Mouse (Mus musculus): Measurements from ENCODE around the gene Foxj1. TPM values are rescaled to one million over a fixed set of nuclear protein-coding genes. Genes with fewer than 3 reads are reported as not detected.

The Foxj1 gene
- polyA plus RNA-seq, 1 experiment from 2014 or later: 9.8 TPM

DNA sequence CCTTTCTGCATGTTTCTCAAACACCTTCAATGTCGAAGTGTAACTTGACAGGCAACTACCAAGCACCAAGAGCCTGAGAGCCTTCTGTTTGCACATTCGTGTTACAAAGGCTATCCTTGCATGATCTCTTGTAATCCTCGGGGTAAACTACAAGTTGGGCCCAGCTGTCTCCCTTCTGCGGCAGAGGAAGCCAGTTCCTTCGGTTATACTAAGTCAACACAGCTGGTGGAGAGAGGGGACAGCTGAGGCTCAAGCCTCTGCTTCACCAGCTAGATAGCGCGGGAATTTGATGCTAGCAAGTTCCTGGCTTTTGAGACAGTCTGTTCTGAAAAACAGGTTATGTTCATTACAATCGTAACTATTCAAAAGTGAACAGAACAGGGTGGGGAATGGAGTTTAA is 22.8 kb downstream of the Foxj1 start:
- no peaks in the 10 kb centered on the region for H3K36me3 ChIP-seq
- peaks cover 40% of the 10 kb centered on the region for H3K27me3 ChIP-seq
- no peak overlapping the region for H3K9ac ChIP-seq (replicated peaks)
- ATAC-seq (ENCODE audit: low FRiP score, low read depth): no peak
- H3K27ac ChIP-seq (replicated peaks): no peak overlapping the region
- WGBS: 50% methylated on average over 8 of the region's 8 CpGs
- H3K4me2 ChIP-seq (replicated peaks): no peak overlapping the region
- H3K4me3 ChIP-seq: no peak overlapping the region
- H3K4me1 ChIP-seq: peaks cover 4% of the 10 kb centered on the region; the same call in 1 of the 2 replicates
- no peaks in the 10 kb centered on the region for H3K9me3 ChIP-seq

DNA sequence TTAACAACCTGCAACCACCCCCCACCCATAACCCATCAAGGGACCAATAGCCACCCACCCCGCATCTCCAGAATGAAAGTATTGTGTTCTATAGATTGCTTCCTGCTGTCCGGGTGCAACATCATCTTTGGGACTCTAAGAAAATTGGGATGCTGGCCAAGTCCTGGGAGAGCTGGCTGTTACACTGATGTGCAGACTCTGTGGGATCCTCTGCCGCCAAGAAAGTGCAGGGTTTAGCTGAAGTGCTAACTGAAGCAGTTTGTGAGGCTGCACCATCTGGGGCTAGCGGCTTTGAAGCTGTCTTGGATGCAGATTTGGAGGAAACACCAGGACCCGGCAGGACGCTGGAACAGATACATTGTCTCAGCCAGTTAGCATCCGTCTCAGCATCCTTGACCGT is 24.0 kb downstream of the Foxj1 start:
- peaks cover 5% of the 10 kb centered on the region for H3K4me1 ChIP-seq
- no peak overlapping the region for H3K27ac ChIP-seq (replicated peaks)
- no peak overlapping the region for H3K9ac ChIP-seq (replicated peaks)
- H3K9me3 ChIP-seq: no peaks in the 10 kb centered on the region
- H3K36me3 ChIP-seq: no peaks in the 10 kb centered on the region
- WGBS: 69% methylated on average over 8 of the region's 8 CpGs
- no peak overlapping the region for H3K4me3 ChIP-seq
- H3K4me2 ChIP-seq (replicated peaks): no peak overlapping the region
- H3K27me3 ChIP-seq: peaks cover 31% of the 10 kb centered on the region
- ATAC-seq (ENCODE audit: low FRiP score, low read depth): no peak

DNA sequence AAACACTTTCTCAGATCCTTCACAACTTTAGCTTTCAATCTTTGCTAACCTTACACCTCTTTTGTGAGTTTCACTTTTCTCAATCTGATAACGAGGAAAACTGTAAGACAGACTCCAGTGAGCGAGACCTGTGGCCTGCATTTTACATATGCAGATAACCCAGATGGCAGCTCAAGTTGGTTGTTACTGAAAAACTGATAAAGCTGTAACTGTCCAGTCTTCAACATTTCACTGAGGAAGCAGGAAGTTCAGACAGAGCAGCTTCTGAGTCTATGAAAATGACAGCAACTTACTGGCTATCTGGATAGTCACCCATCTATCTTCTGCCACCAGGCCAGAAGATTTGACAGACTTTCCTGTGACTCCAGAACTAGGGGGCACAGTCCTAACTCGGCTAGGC is 25.6 kb downstream of the Foxj1 start:
- Histone ChIP-seq H3K27ac (replicated peaks) (no peak overlapping the region), H3K36me3 (peaks cover 7% of the 10 kb centered on the region), H3K4me1 (peaks cover 7% of the 10 kb centered on the region), H3K9me3 (no peaks in the 10 kb centered on the region), H3K9ac (replicated peaks) (no peak overlapping the region), H3K4me2 (replicated peaks) (no peak overlapping the region), H3K27me3 (peaks cover 25% of the 10 kb centered on the region), H3K4me3 (no peak overlapping the region)
- ATAC-seq (ENCODE audit: low FRiP score, low read depth): no peak
- WGBS: 85% methylated on average over 3 of the region's 3 CpGs

DNA sequence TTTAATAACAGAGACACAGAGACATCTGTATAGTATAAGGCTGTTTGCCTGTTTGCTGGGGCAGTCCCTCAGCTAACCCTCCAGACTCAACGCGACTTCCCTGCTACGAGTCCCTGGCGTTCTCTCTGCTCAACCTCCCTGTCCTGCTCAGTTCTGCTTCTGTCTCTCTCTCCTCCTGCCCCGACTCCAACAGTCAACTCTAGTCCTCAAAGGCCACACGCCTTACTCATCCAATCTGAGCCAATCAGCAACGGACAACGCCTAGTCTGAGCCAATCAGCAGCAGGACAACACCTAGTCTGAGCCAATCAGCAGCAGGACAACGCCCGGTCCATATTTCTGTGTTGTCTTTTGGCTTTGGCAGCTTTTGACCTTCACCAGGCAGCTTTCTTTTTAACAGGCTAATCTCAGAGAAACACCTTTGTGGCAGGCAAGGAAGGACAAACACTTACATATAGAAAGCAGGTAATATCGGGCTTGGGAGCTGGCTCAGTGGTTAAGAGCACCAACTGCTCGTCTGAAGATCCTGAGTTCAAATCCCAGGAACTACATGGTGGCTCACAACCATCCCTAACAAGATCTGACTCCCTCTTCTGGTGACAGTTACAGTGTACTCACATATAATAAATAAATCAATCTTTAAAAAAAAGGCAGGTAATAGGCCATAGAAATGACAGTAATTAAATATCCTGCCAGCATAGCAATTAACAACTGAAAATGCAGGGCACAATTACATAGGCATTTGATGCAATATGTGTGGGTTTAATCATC is 27.3 kb downstream of the Foxj1 start:
- no peak overlapping the region for H3K9ac ChIP-seq (replicated peaks)
- ATAC-seq (ENCODE audit: low FRiP score, low read depth): no peak
- H3K27me3 ChIP-seq: peaks cover 25% of the 10 kb centered on the region
- H3K27ac ChIP-seq (replicated peaks): no peak overlapping the region
- H3K4me1 ChIP-seq: peaks cover 7% of the 10 kb centered on the region
- H3K9me3 ChIP-seq: no peaks in the 10 kb centered on the region
- no peak overlapping the region for H3K4me3 ChIP-seq
- no peak overlapping the region for H3K4me2 ChIP-seq (replicated peaks)
- 90% methylated on average over 12 of the region's 12 CpGs for WGBS
- peaks cover 22% of the 10 kb centered on the region for H3K36me3 ChIP-seq

DNA sequence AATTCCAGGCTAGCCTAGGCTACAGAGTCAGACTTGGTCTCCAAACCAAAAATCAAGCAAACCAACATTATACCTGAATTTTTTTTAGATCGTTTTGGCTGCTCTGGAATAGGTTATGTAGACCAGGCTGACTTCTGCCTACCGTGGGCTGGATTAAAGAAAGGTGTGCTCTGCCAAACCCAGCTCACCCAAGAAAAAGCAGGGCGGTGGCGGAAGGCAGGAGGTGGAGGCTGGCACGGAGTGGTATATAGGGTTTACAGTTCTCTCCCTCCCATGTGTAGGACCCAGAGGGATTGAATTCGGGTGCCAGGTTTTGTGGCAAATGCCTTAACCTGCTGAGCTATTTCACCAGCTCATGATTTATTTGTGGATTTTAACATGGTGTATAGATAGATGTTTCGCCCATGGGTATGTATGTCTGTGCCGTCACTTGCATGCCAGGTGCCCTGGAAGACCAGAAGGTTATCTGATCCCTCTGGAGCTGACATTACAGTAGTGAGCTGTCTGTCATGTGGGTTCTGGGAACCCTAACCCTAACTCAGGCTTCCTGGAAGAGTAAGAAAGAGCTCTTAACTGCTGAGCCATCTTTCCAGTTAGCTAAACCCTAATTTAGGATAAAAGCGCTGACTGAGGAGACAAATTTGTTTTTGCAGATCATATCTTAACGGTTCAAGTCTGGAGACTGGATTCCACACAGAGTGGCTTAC is 28.0 kb downstream of the Foxj1 start, which contains the start of gene Exoc7:
Exoc7 (minus strand) TSS at position 215 of the 707 bp plus-strand sequence.
- 87% methylated on average over 10 of the region's 10 CpGs for WGBS
- H3K9me3 ChIP-seq: no peaks in the 10 kb centered on the region
- ATAC-seq (ENCODE audit: low FRiP score, low read depth): no peak; the same call in 1 of the 2 replicates
- H3K4me2 ChIP-seq (replicated peaks): peak within 1 kb of the TSS; percentile 88
- H3K4me3 ChIP-seq: peak within 1 kb of the TSS; percentile 84
- peaks cover 29% of the 10 kb centered on the region for H3K36me3 ChIP-seq
- peak within 1 kb of the TSS; percentile 68; the same call in 1 of the 2 replicates for H3K27ac ChIP-seq (replicated peaks)
- H3K4me1 ChIP-seq: peaks cover 7% of the 10 kb centered on the region
- H3K27me3 ChIP-seq: peaks cover 25% of the 10 kb centered on the region
- peak within 1 kb of the TSS; percentile 83 for H3K9ac ChIP-seq (replicated peaks)

DNA sequence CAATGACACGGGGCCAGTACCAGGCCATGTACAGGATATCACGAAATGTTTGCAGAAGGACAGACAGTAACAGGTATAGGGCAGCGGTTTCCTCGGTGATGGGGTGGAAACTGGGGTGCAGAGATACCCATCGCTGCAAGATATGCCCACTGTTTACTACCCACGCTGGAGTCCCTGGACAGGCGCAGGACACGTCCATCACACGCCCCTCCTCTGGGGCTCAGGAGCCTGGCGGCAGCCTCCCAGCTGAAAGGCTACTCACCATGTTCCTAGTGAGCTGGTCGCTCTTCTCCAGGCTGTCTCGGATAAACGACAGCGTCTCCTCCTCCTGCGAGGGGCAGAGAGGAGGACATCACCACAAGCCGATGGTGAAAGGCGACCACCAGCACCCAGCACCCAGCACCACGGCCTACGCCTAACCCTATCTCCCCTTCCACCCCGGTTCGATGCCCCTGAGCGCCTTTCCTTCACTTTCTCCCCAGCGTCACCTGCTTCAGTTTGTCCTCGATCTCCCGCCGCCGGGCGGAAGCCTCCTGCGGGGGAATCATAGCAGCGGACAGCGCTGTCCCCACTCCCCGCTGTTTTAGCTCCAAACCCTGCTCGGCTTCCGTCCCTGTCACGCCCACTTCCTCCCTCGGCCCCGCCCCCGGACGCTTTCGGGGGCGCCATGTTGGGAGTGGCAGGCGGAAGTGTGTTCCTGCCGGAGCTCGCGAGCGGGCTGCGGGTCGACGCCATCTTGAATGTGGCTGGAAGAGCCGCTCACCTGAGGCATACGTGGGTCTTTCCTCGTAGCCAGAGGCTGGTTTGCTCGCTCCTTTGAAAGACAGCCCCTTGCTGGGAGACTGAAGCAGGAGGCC is 28.8 kb downstream of the Foxj1 start:
- peaks cover 37% of the 10 kb centered on the region for H3K36me3 ChIP-seq
- H3K4me1 ChIP-seq: peaks cover 7% of the 10 kb centered on the region
- no peaks in the 10 kb centered on the region for H3K9me3 ChIP-seq
- peak overlapping the region; percentile 68; the same call in 1 of the 2 replicates for H3K27ac ChIP-seq (replicated peaks)
- 2% methylated on average over 53 of the region's 53 CpGs for WGBS
- peak overlapping the region; percentile 83 for H3K9ac ChIP-seq (replicated peaks)
- peaks cover 24% of the 10 kb centered on the region for H3K27me3 ChIP-seq
- peak; percentile 91 for ATAC-seq (ENCODE audit: low FRiP score, low read depth)
- peak overlapping the region; percentile 88 for H3K4me2 ChIP-seq (replicated peaks)
- H3K4me3 ChIP-seq: peak overlapping the region; percentile 84

DNA sequence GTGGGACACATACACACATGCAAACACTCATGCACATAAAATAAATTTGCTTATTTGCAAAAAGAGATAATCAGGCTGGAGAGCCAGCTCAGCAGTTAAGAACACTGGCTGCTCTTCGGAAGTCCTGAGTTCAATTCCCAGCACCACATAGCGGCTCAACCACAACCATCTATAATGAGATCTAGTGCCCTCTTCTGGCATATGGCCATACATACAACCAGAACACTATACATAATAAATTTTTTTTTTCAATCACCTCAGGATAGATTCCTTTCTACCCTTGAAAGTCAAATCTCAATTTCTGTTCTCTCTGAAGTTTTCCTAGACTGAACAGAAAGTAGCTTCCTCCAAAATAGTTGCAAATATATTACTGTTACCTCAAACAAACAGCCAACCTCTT is 29.8 kb downstream of the Foxj1 start:
- Histone ChIP-seq H3K4me3 (peak overlapping the region; percentile 84), H3K36me3 (peaks cover 46% of the 10 kb centered on the region), H3K9me3 (no peaks in the 10 kb centered on the region), H3K4me1 (peaks cover 7% of the 10 kb centered on the region), H3K27me3 (peaks cover 19% of the 10 kb centered on the region), H3K4me2 (replicated peaks) (peak overlapping the region; percentile 88), H3K9ac (replicated peaks) (no peak overlapping the region), H3K27ac (replicated peaks) (no peak overlapping the region)
- WGBS: 94% methylated on average over 2 of the region's 2 CpGs
- ATAC-seq (ENCODE audit: low FRiP score, low read depth): no peak

DNA sequence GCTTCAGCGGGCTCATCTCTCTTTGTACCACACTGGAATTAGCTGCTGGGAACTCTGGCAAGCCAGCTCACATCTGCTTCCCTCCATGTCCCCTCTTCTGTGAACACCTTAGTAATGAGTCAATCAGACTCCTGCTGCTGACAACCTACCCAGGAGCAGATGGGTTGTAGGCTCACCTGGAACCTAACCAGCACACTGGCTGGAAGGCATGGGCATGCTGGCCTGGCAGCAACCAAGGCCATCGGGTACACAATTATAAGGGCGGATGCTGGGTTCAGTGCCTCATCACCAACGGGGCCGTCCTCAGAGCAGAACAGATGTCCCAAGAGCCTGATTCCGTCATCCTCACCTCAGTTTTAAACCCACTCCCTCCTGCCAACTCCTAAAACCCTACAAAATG is 36.6 kb downstream of the Foxj1 start:
- Histone ChIP-seq H3K4me2 (replicated peaks) (no peak overlapping the region), H3K9ac (replicated peaks) (no peak overlapping the region), H3K27me3 (no peaks in the 10 kb centered on the region), H3K4me3 (no peak overlapping the region), H3K4me1 (no peaks in the 10 kb centered on the region), H3K36me3 (peaks cover 89% of the 10 kb centered on the region), H3K9me3 (no peaks in the 10 kb centered on the region), H3K27ac (replicated peaks) (no peak overlapping the region)
- ATAC-seq (ENCODE audit: low FRiP score, low read depth): no peak
- WGBS: 92% methylated on average over 6 of the region's 6 CpGs

DNA sequence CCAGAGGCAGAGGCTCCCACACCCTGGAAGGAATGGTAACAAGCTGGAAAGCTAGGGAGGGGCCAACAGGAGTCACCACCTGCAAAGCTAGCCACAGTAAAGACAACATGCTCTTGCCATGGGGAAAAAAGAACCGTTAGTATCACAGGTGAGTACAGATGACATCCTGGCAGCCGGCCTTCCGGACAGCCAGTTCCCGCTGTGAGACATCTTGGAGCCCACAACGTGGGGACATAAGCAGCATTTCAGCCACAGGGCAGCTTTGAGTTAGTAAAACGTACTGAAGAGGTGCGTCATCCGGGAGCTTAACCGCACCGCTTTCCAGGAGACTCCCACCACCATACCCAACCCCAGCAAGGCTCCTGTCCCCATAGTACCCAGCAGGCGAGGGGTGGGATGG is 37.0 kb downstream of the Foxj1 start:
- no peak overlapping the region for H3K4me3 ChIP-seq
- no peaks in the 10 kb centered on the region for H3K9me3 ChIP-seq
- H3K36me3 ChIP-seq: peaks cover 88% of the 10 kb centered on the region
- no peak for ATAC-seq (ENCODE audit: low FRiP score, low read depth)
- WGBS: 91% methylated on average over 11 of the region's 11 CpGs
- no peak overlapping the region for H3K4me2 ChIP-seq (replicated peaks)
- H3K27ac ChIP-seq (replicated peaks): no peak overlapping the region
- no peaks in the 10 kb centered on the region for H3K4me1 ChIP-seq
- no peaks in the 10 kb centered on the region for H3K27me3 ChIP-seq
- no peak overlapping the region for H3K9ac ChIP-seq (replicated peaks)

DNA sequence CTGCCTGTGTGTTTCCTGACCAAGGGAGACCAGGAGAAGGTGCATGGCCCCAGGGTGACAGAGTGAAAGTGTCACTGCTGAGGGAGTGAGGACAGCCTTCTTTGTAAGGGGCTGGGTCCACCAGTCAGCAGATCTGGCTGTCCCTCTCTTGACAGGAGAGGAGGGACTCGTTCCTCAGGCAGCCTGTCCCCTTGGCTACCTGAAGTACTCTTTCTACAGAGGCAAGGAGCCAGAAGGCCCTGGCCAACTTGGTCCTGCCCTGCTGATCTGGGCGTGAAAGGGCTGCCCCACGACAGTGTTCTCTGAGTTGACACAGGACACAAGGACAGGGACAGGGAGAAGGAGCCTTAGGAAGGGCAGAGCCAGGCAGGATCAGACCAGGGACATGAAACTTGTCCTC is 38.2 kb downstream of the Foxj1 start:
- no peak overlapping the region for H3K27ac ChIP-seq (replicated peaks)
- H3K4me2 ChIP-seq (replicated peaks): no peak overlapping the region
- no peaks in the 10 kb centered on the region for H3K4me1 ChIP-seq
- H3K9ac ChIP-seq (replicated peaks): no peak overlapping the region
- no peaks in the 10 kb centered on the region for H3K27me3 ChIP-seq
- 73% methylated on average over 3 of the region's 3 CpGs for WGBS
- no peak overlapping the region for H3K4me3 ChIP-seq
- ATAC-seq (ENCODE audit: low FRiP score, low read depth): no peak
- peaks cover 89% of the 10 kb centered on the region for H3K36me3 ChIP-seq
- no peaks in the 10 kb centered on the region for H3K9me3 ChIP-seq

DNA sequence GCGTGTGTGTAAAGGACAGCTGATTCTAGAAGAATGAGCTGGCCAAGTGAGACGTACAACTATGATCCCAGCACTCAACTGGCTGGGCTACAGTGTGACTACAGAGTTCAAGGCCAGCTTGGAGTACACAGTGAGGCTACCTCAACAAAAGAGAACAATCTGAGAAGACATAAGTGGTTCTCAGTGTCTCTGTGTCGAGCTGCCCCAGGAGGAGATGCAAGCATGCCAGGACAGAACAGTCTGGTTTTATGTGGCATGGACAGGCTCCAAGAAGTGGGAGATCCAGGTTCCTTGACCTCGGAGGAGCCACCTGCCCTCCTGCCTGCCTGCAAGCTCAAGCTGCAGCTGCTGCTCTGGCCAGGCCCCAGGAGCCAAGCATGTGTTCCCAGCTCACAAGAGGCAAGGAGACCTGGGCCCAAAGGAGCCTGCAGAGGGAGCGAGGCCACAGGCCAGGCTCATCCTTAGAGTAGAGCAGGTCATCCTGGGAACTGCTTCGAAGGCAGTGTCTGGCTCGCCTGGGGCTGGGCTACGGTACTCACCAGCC is 38.9 kb downstream of the Foxj1 start:
- no peak overlapping the region for H3K9ac ChIP-seq (replicated peaks)
- no peak overlapping the region for H3K27ac ChIP-seq (replicated peaks)
- no peaks in the 10 kb centered on the region for H3K4me1 ChIP-seq
- H3K9me3 ChIP-seq: no peaks in the 10 kb centered on the region
- H3K27me3 ChIP-seq: no peaks in the 10 kb centered on the region
- no peak overlapping the region for H3K4me3 ChIP-seq
- H3K36me3 ChIP-seq: peaks cover 86% of the 10 kb centered on the region
- 86% methylated on average over 8 of the region's 8 CpGs for WGBS
- ATAC-seq (ENCODE audit: low FRiP score, low read depth): no peak
- H3K4me2 ChIP-seq (replicated peaks): no peak overlapping the region
